Mouse (Mus musculus) kidney, adult 10 weeks (tissue): ENCODE measurements around the gene Cdon. TPM values are rescaled to one million over a fixed set of nuclear protein-coding genes. Genes with fewer than 3 reads are reported as not detected.

Experiments
- polyA plus RNA-seq: library from polyadenylated mRNA; stranded (reverse); fragments of 350-450 nt; fragmentation: Illumina TruSeq; extraction: RNeasy Lipid Tissue Mini Kit (QIAGEN cat#74804); gene quantifications from one replicate; pipeline ENCODE4 v1.2.3, GENCODE M21; 2014; ENCODE audit warnings: low read depth, low replicate concordance

The Cdon gene
- 5.1 TPM for polyA plus RNA-seq

GRCm38 (mm10) chr9:35420805-35421719, at the start of gene Cdon:
TSS of gene Cdon (plus strand) at chr9:35421128.

DNA sequence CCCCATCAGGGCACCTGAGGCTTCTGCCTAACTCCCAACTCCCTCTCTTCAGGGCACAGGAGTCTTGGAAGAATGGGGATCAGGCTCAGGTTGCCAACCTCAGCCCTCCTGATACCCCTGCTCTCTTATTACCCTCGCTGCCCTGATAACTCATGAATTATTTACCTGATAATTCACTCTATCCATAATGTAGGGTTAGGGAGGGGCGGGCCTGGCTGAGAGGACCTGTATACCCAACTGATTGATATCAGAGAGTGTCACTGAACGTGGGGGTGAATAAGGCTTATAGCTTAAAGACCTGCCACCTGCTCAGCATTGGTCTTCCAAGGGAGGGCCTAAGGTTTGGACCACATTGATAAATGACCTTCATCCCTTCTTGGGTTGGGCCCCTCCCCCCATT, 97.2 kb downstream of the Cdon start, which contains the start of gene Gm1113:
TSS of gene Gm1113 (minus strand) at position 101 of the 400 bp plus-strand sequence.

Other genes starting within 250 kb of the Cdon start
- 14.3 TPM for gene Dcps, start 245.1 kb upstream of the Cdon start, polyA plus RNA-seq
- 295 TPM for gene Srpr, start 221.0 kb upstream of the Cdon start, polyA plus RNA-seq
- gene Tirap, start 220.8 kb upstream of the Cdon start, polyA plus RNA-seq, result 7.5 TPM
- 18.3 TPM for gene Foxred1, start 210.1 kb upstream of the Cdon start, polyA plus RNA-seq
- 13.2 TPM for gene Fam118b, start 153.3 kb upstream of the Cdon start, polyA plus RNA-seq
- gene Rpusd4, start 153.3 kb upstream of the Cdon start, polyA plus RNA-seq, result 6.0 TPM
- not detected for gene Gm1113, start 97.1 kb downstream of the Cdon start, polyA plus RNA-seq
- not detected for gene Ddx25, start 137.4 kb downstream of the Cdon start, polyA plus RNA-seq
- gene Pus3, start 137.5 kb downstream of the Cdon start, polyA plus RNA-seq, result 30.7 TPM
- not detected for gene Pate2, start 149.2 kb downstream of the Cdon start, polyA plus RNA-seq
- gene Hyls1, start 149.3 kb downstream of the Cdon start, polyA plus RNA-seq, result 3.8 TPM
- gene Pate4, start 190.8 kb downstream of the Cdon start, polyA plus RNA-seq, result not detected
- not detected for gene Pate3, start 227.1 kb downstream of the Cdon start, polyA plus RNA-seq